In genomic region chr3:121368616-121369015, GRCm38 (mm10) we compare ENCODE assay signal across 27 mouse cellular contexts. TPM values are rescaled to one million over a fixed set of nuclear protein-coding genes. Genes with fewer than 3 reads are reported as not detected.
DNase-seq lines count a peak whose midpoint lies in the region; TF ChIP-seq lines count a peak whose summit lies in the region.
"Had no signal": no experiment of that assay in that cellular context is flagged by ENCODE, and none has a peak within 500 bp of the region (broad histone marks: within the 10 kb centered on the region; RNA-seq: fewer than 3 reads in every experiment).

No protein-coding gene starts in this region.

- no peak overlapping the region for H3K9ac ChIP-seq in ES-E14 (ENCODE audit: insufficient read depth, low read depth, low read length, poor library complexity, severe bottlenecking)
- H3K9ac ChIP-seq: embryonic facial prominence, embryonic 12.5 days; heart, embryonic 15.5 days; hindbrain, embryonic 12.5 days; limb, embryonic 12.5 days; neural tube, embryonic 12.5 days had no signal

- H3K36me3 ChIP-seq in ES-E14 (ENCODE audit: control insufficient read depth, insufficient read depth, low read length, poor library complexity, severe bottlenecking): no peaks in the 10 kb centered on the region
- H3K36me3 ChIP-seq: embryonic facial prominence, embryonic 12.5 days; G1E; heart, embryonic 10.5 days; heart, embryonic 15.5 days; hindbrain, embryonic 12.5 days; limb, embryonic 12.5 days; midbrain, embryonic 10.5 days; neural tube, embryonic 12.5 days had no signal

- H3K9me3 ChIP-seq in ES-E14 (ENCODE audit: control insufficient read depth, insufficient read depth, low read depth, low read length): no peaks in the 10 kb centered on the region
- H3K9me3 ChIP-seq: embryonic facial prominence, embryonic 12.5 days; G1E; heart, embryonic 10.5 days; heart, embryonic 15.5 days; hindbrain, embryonic 12.5 days; midbrain, embryonic 10.5 days; neural tube, embryonic 12.5 days had no signal

- in situ Hi-C loops in ES-E14 (cut with MboI; ENCODE audit: low sequenced_read_pairs in 2 of 2, unreplicated experiment in 2 of 2): no loop called here

- peaks cover 0 to 3% of the 10 kb centered on the region in 2 experiments; a peak in 2 of 4 replicates for H3K4me1 ChIP-seq in ES-E14 (ENCODE audit: control insufficient read depth in 2 of 2, insufficient read depth in 2 of 2, low read length in 2 of 2, poor library complexity in 1 of 2)
- H3K4me1 ChIP-seq: hindbrain, embryonic 12.5 days; neural tube, embryonic 12.5 days had no signal

- DNase-seq in testis, postnatal 14 days (ENCODE audit: low spot score): peak; percentile 47
- DNase-seq in testis, postnatal 10 days (ENCODE audit: low spot score): no peak
- DNase-seq in ES-E14 (ENCODE audit: low read depth, low spot score) (peak; percentile 52), ZHBTc4 (ENCODE audit: low read depth, low spot score) (peak; percentile 92)
- no peak for DNase-seq in urinary bladder, postnatal 14 days (ENCODE audit: low spot score)
- DNase-seq in kidney, postnatal 36 days: no peak
- no peak for DNase-seq in thymus, postnatal 14 days
- DNase-seq: adrenal gland, adult 8-10 months; cerebellum, adult 2 months; cerebellum, postnatal 36 days; embryo, embryonic 11 days; gastrocnemius, postnatal 25 days; kidney, adult 9 months; kidney, postnatal 14 days; lung, adult 2 months; lung, postnatal 14 days; right cerebral cortex, postnatal 4 days had no signal

- no peak overlapping the region for H3K27ac ChIP-seq in ES-E14 (ENCODE audit: insufficient read depth, low read depth, low read length, poor library complexity, severe bottlenecking)
- H3K27ac ChIP-seq: embryonic facial prominence, embryonic 12.5 days; heart, embryonic 10.5 days; hindbrain, embryonic 12.5 days; hindbrain, postnatal 0 days; left cerebral cortex, adult 2 months; limb, embryonic 12.5 days; midbrain, embryonic 10.5 days; neural tube, embryonic 12.5 days had no signal

- H3K4me3 ChIP-seq in ES-E14 (ENCODE audit: insufficient read depth in 1 of 2, low read depth in 1 of 2, low read length in 2 of 2, poor library complexity in 1 of 2, severe bottlenecking in 1 of 2): no peak overlapping the region
- H3K4me3 ChIP-seq: embryonic facial prominence, embryonic 12.5 days; heart, embryonic 10.5 days; heart, embryonic 15.5 days; hindbrain, embryonic 12.5 days; left cerebral cortex, adult 2 months; limb, embryonic 12.5 days; midbrain, embryonic 10.5 days; neural tube, embryonic 12.5 days had no signal

TF ChIP-seq in ES-E14, 5 proteins besides CTCF, POLR2A, EP300 and RAD21:
- TF ChIP-seq ZC3H11A (IDR thresholded peaks at IDR 0.05; ENCODE audit: borderline replicate concordance, low read depth, low read length) (no peak), ZNF384 (IDR thresholded peaks at IDR 0.05; ENCODE audit: low read depth, low read length) (no peak), MAFK (IDR thresholded peaks at IDR 0.05; ENCODE audit: insufficient read depth, low read depth, low read length) (no peak), CHD2 (IDR thresholded peaks at IDR 0.05; ENCODE audit: low read depth, low read length) (no peak), HCFC1 (IDR thresholded peaks at IDR 0.05; ENCODE audit: borderline replicate concordance, insufficient read depth, low read length) (no peak)

RNA-seq across cellular contexts. Expression of gene Cnn3, which starts 57.7 kb away (rescaled TPM):
- total RNA-seq in ES-E14 (2012; rRNA removed): 140 and 241 TPM in 2 replicates

Comparison
In these comparisons a context has a peak if more than half of its experiments do, and no peak if none do; other contexts are left out.
1. DNase-seq: peak in testis, postnatal 14 days (single experiment), ES-E14 (single experiment) and ZHBTc4 (single experiment); none in testis, postnatal 10 days (single experiment), urinary bladder, postnatal 14 days (single experiment), kidney, postnatal 36 days (0 of 2) and thymus, postnatal 14 days (single experiment).